Mouse (Mus musculus) neural tube, embryonic 13.5 days (tissue): Measurements from ENCODE around the gene Mrpl39. TPM values are rescaled to one million over a fixed set of nuclear protein-coding genes. Genes with fewer than 3 reads are reported as not detected.

Experiments used
- ATAC-seq: fragments of 200-750 bp; cut with Nextera tagmentation; 2 replicates; pipeline ENCODE4 v1.8.0; 2017; ENCODE audit warnings: low read depth, mild to moderate bottlenecking, moderate TSS enrichment, moderate library complexity
- H3K27ac ChIP-seq: fragments of 300-500 bp; sonication (generic); replicated peaks from 2 replicates; pipeline ENCODE4 v1.5.1; 2015; ENCODE audit warnings: moderate library complexity, mild to moderate bottlenecking, inconsistent platforms
- H3K27me3 ChIP-seq: fragments of 300-500 bp; sonication (generic); 2 replicates; pipeline ENCODE4 v1.6.1; 2015; ENCODE audit warnings: mild to moderate bottlenecking, inconsistent platforms
- H3K36me3 ChIP-seq: fragments of 300-500 bp; sonication (generic); 2 replicates; pipeline ENCODE4 v1.6.1; 2015; ENCODE audit warnings: mild to moderate bottlenecking, inconsistent platforms
- H3K4me1 ChIP-seq: fragments of 300-500 bp; sonication (generic); replicated peaks from 2 replicates; pipeline ENCODE4 v1.6.1; 2015; ENCODE audit warnings: inconsistent platforms
- H3K4me2 ChIP-seq: fragments of 300-500 bp; sonication (generic); 2 replicates; pipeline ENCODE4 v1.6.1; 2015; ENCODE audit warnings: inconsistent platforms, mild to moderate bottlenecking, moderate library complexity
- H3K4me3 ChIP-seq: fragments of 300-500 bp; sonication (generic); 2 replicates; pipeline ENCODE4 v1.5.1; 2015; ENCODE audit warnings: mild to moderate bottlenecking, inconsistent platforms
- H3K9ac ChIP-seq: fragments of 300-500 bp; sonication (generic); 2 replicates; pipeline ENCODE4 v1.6.1; 2015; ENCODE audit warnings: moderate library complexity, mild to moderate bottlenecking, inconsistent platforms
- H3K9me3 ChIP-seq: fragments of 300-500 bp; sonication (generic); 2 replicates; pipeline ENCODE4 v1.6.1; 2016; ENCODE audit warnings: inconsistent platforms
- WGBS: fragments of 180-500 bp; shearing (Covaris S2); methylation state at CpG from one replicate; pipeline ENCODE4 v1.1.7; 2015; 5-methylcytosine and 5-hydroxymethylcytosine counted together
- polyA plus RNA-seq: library from polyadenylated mRNA; unstranded; fragments of >200 nt; fragmentation: Nextera tagmentation; extraction: Ambion mirVana; gene quantifications from 2 replicates; pipeline ENCODE4 v1.2.1, GENCODE M21; 2015

Gene Mrpl39
- polyA plus RNA-seq, 1 experiment from 2014 or later: 43.5 TPM

- Histone ChIP-seq H3K4me1 (peaks cover 16% of the 10 kb centered on the region), H3K4me2 (no peak overlapping the region), H3K27ac (no peak overlapping the region), H3K9ac (no peak overlapping the region), H3K27me3 (peaks cover 39% of the 10 kb centered on the region), H3K4me3 (no peak overlapping the region), H3K9me3 (no peaks in the 10 kb centered on the region), H3K36me3 (no peaks in the 10 kb centered on the region)
- ATAC-seq: no peak
- 79% methylated on average over 8 of the region's 8 CpGs for WGBS
These were observed 30.8 kb downstream of the Mrpl39 start for GRCm38 (mm10) chr16:84704661-84705240.

GRCm38 (mm10) chr16:84703769-84704660, 31.5 kb downstream of the Mrpl39 start:
- no peak for ATAC-seq
- H3K27me3 ChIP-seq: peaks cover 39% of the 10 kb centered on the region
- H3K27ac ChIP-seq: no peak overlapping the region
- no peaks in the 10 kb centered on the region for H3K36me3 ChIP-seq
- H3K4me3 ChIP-seq: peak overlapping the region; percentile 57; the same call in 1 of the 2 replicates
- no peaks in the 10 kb centered on the region for H3K9me3 ChIP-seq
- H3K4me1 ChIP-seq: peaks cover 16% of the 10 kb centered on the region
- peak overlapping the region; percentile 99 for H3K4me2 ChIP-seq
- no peak overlapping the region for H3K9ac ChIP-seq
- 60% methylated on average over 13 of the region's 13 CpGs for WGBS

- peak overlapping the region; percentile 57 for H3K4me3 ChIP-seq
- H3K9me3 ChIP-seq: no peaks in the 10 kb centered on the region
- H3K27me3 ChIP-seq: peaks cover 39% of the 10 kb centered on the region
- peak; percentile 80 for ATAC-seq
- peak overlapping the region; percentile 99 for H3K4me2 ChIP-seq
- H3K9ac ChIP-seq: peak overlapping the region; percentile 71
- H3K4me1 ChIP-seq: peaks cover 16% of the 10 kb centered on the region
- no peak overlapping the region for H3K27ac ChIP-seq
- WGBS: under 1% methylated on average over 55 of the region's 55 CpGs
- no peaks in the 10 kb centered on the region for H3K36me3 ChIP-seq
These were observed 32.3 kb downstream of the Mrpl39 start for GRCm38 (mm10) chr16:84703129-84703768.

GRCm38 (mm10) chr16:84702230-84703128, 33.1 kb downstream of the Mrpl39 start:
- Histone ChIP-seq H3K9me3 (no peaks in the 10 kb centered on the region), H3K9ac (peak overlapping the region; percentile 71), H3K36me3 (no peaks in the 10 kb centered on the region), H3K27me3 (peaks cover 39% of the 10 kb centered on the region), H3K4me3 (peak overlapping the region; percentile 57), H3K4me1 (peaks cover 16% of the 10 kb centered on the region), H3K27ac (no peak overlapping the region), H3K4me2 (peak overlapping the region; percentile 99)
- 13% methylated on average over 39 of the region's 39 CpGs for WGBS
- ATAC-seq: peak; percentile 53; the same call in 1 of the 2 replicates

- Histone ChIP-seq H3K9me3 (no peaks in the 10 kb centered on the region), H3K4me2 (no peak overlapping the region), H3K36me3 (no peaks in the 10 kb centered on the region), H3K27me3 (peaks cover 39% of the 10 kb centered on the region), H3K9ac (no peak overlapping the region), H3K27ac (no peak overlapping the region), H3K4me3 (no peak overlapping the region), H3K4me1 (peaks cover 16% of the 10 kb centered on the region)
- 93% methylated on average over 5 of the region's 5 CpGs for WGBS
- ATAC-seq: no peak
These were observed 34.5 kb downstream of the Mrpl39 start for GRCm38 (mm10) chr16:84701041-84701440.

- no peak overlapping the region for H3K4me2 ChIP-seq
- H3K27me3 ChIP-seq: peaks cover 23% of the 10 kb centered on the region
- H3K4me3 ChIP-seq: no peak overlapping the region
- H3K9ac ChIP-seq: no peak overlapping the region
- H3K9me3 ChIP-seq: no peaks in the 10 kb centered on the region
- no peaks in the 10 kb centered on the region for H3K36me3 ChIP-seq
- no peak for ATAC-seq
- H3K4me1 ChIP-seq: peaks cover 14% of the 10 kb centered on the region
- 71% methylated on average over 6 of the region's 6 CpGs for WGBS
- H3K27ac ChIP-seq: no peak overlapping the region
These were observed 36.8 kb downstream of the Mrpl39 start for GRCm38 (mm10) chr16:84698708-84699107.

- no peaks in the 10 kb centered on the region for H3K36me3 ChIP-seq
- no peak overlapping the region for H3K9ac ChIP-seq
- no peak overlapping the region for H3K4me3 ChIP-seq
- no peaks in the 10 kb centered on the region for H3K9me3 ChIP-seq
- no peak overlapping the region for H3K4me2 ChIP-seq
- no peak overlapping the region for H3K27ac ChIP-seq
- H3K4me1 ChIP-seq: no peaks in the 10 kb centered on the region
- no peak for ATAC-seq
- no peaks in the 10 kb centered on the region for H3K27me3 ChIP-seq
- whole genome bisulfite sequencing: 85% methylated on average over 11 of the region's 11 CpGs
These were observed 39.4 kb downstream of the Mrpl39 start for GRCm38 (mm10) chr16:84696178-84696577.

GRCm38 (mm10) chr16:84681991-84682390, 53.6 kb downstream of the Mrpl39 start:
- Histone ChIP-seq H3K9ac (no peak overlapping the region), H3K4me3 (no peak overlapping the region), H3K27ac (no peak overlapping the region), H3K36me3 (no peaks in the 10 kb centered on the region), H3K4me2 (no peak overlapping the region), H3K4me1 (no peaks in the 10 kb centered on the region), H3K9me3 (no peaks in the 10 kb centered on the region), H3K27me3 (no peaks in the 10 kb centered on the region)
- 75% methylated on average over 4 of the region's 4 CpGs for WGBS
- ATAC-seq: no peak

- Histone ChIP-seq H3K4me2 (no peak overlapping the region), H3K27ac (no peak overlapping the region), H3K36me3 (no peaks in the 10 kb centered on the region), H3K4me3 (no peak overlapping the region), H3K4me1 (no peaks in the 10 kb centered on the region), H3K9me3 (no peaks in the 10 kb centered on the region), H3K9ac (no peak overlapping the region), H3K27me3 (no peaks in the 10 kb centered on the region)
- 80% methylated on average over 5 of the region's 5 CpGs for WGBS
- ATAC-seq: no peak
These were observed 54.8 kb downstream of the Mrpl39 start for GRCm38 (mm10) chr16:84680760-84681159.

GRCm38 (mm10) chr16:84677292-84677691, 58.2 kb downstream of the Mrpl39 start:
- Histone ChIP-seq H3K36me3 (no peaks in the 10 kb centered on the region), H3K27ac (no peak overlapping the region), H3K4me2 (no peak overlapping the region), H3K27me3 (no peaks in the 10 kb centered on the region), H3K9ac (no peak overlapping the region), H3K9me3 (no peaks in the 10 kb centered on the region), H3K4me1 (no peaks in the 10 kb centered on the region), H3K4me3 (no peak overlapping the region)
- 92% methylated on average over 3 of the region's 3 CpGs for WGBS
- no peak for ATAC-seq
